Mouse (Mus musculus) liver, embryonic 16.5 days (tissue): ENCODE data around the gene Kif22. TPM values are rescaled to one million over a fixed set of nuclear protein-coding genes. Genes with fewer than 3 reads are reported as not detected.

Experiments used
- ATAC-seq: fragments of 200-750 bp; cut with Nextera tagmentation; 2 replicates; pipeline ENCODE4 v1.8.0; 2017; ENCODE audit warnings: low read depth, mild to moderate bottlenecking, moderate number of reproducible peaks, moderate library complexity
- H3K27ac ChIP-seq: fragments of 300-500 bp; sonication (generic); 2 replicates; pipeline ENCODE4 v1.5.1; 2014; ENCODE audit warnings: mild to moderate bottlenecking, low read length
- H3K27me3 ChIP-seq: fragments of 300-500 bp; sonication (generic); 2 replicates; pipeline ENCODE4 v1.6.1; 2014; ENCODE audit warnings: low read depth, low read length, mixed read lengths; ENCODE audit not compliant: control insufficient read depth, insufficient read depth
- H3K36me3 ChIP-seq: fragments of 300-500 bp; sonication (generic); 2 replicates; pipeline ENCODE4 v1.6.1; 2014; ENCODE audit warnings: mild to moderate bottlenecking; ENCODE audit not compliant: control insufficient read depth, insufficient read depth
- H3K4me1 ChIP-seq: fragments of 300-500 bp; sonication (generic); 2 replicates; pipeline ENCODE4 v1.6.1; 2014; ENCODE audit warnings: low read depth, low read length, mixed read lengths; ENCODE audit not compliant: control insufficient read depth
- H3K4me2 ChIP-seq: fragments of 300-500 bp; sonication (generic); 2 replicates; pipeline ENCODE4 v1.6.1; 2014; ENCODE audit warnings: low read depth, low read length, mixed read lengths
- H3K4me3 ChIP-seq: fragments of 300-500 bp; sonication (generic); 2 replicates; pipeline ENCODE4 v1.5.1; 2014; ENCODE audit warnings: low read depth, mild to moderate bottlenecking, low read length
- H3K9ac ChIP-seq: fragments of 300-500 bp; sonication (generic); 2 replicates; pipeline ENCODE4 v1.6.1; 2014; ENCODE audit warnings: low read depth, low read length
- H3K9me3 ChIP-seq: fragments of 300-500 bp; sonication (generic); replicated peaks from 2 replicates; pipeline ENCODE4 v1.6.1; 2016; ENCODE audit warnings: low read length; ENCODE audit not compliant: control insufficient read depth
- WGBS: fragments of 180-500 bp; shearing (Covaris S2); extraction: QIAGEN DNeasy Blood & Tissue Kit; methylation state at CpG from one replicate; pipeline ENCODE4 v1.1.7; 2014; ENCODE audit not compliant: insufficient replicate concordance; 5-methylcytosine and 5-hydroxymethylcytosine counted together
- microRNA-seq: library from miRNA; unstranded; fragments of <30 nt; microRNA quantifications from one replicate; pipeline ENCODE4, GENCODE M21; 2016
- polyA plus RNA-seq: library from polyadenylated mRNA; unstranded; fragments of >200 nt; fragmentation: Nextera tagmentation; extraction: Ambion mirVana; gene quantifications from 2 replicates; pipeline ENCODE4 v1.2.1, GENCODE M21; 2015

Gene Kif22
- polyA plus RNA-seq, 1 experiment from 2014 or later = 103 TPM

- no peak overlapping the region for H3K27ac ChIP-seq
- no peak for ATAC-seq
- H3K36me3 ChIP-seq = peaks cover 4% of the 10 kb centered on the region
- WGBS = 50% methylated on average over 10 of the region's 10 CpGs
- H3K9ac ChIP-seq = no peak overlapping the region
- no peaks in the 10 kb centered on the region for H3K9me3 ChIP-seq
- no peaks in the 10 kb centered on the region; the same call in 1 of the 2 replicates for H3K4me1 ChIP-seq
- no peaks in the 10 kb centered on the region for H3K27me3 ChIP-seq
- H3K4me2 ChIP-seq = no peak overlapping the region
- H3K4me3 ChIP-seq = no peak overlapping the region
Observed at GRCm38 (mm10) chr7:126984667-126985444, 57.4 kb downstream of the Kif22 start.

GRCm38 (mm10) chr7:126983113-126983512 is 59.2 kb downstream of the Kif22 start:
- Histone ChIP-seq H3K9ac (no peak overlapping the region), H3K36me3 (peaks cover 17% of the 10 kb centered on the region), H3K4me1 (peaks cover 4% of the 10 kb centered on the region), H3K4me2 (no peak overlapping the region), H3K27ac (no peak overlapping the region), H3K4me3 (no peak overlapping the region), H3K27me3 (no peaks in the 10 kb centered on the region), H3K9me3 (no peaks in the 10 kb centered on the region)
- ATAC-seq = no peak
- WGBS = 76% methylated on average over 7 of the region's 7 CpGs

- H3K4me3 ChIP-seq = no peak overlapping the region
- no peaks in the 10 kb centered on the region for H3K27me3 ChIP-seq
- H3K9ac ChIP-seq = no peak overlapping the region
- H3K4me1 ChIP-seq = peaks cover 12% of the 10 kb centered on the region
- no peak for ATAC-seq
- H3K36me3 ChIP-seq = peaks cover 17% of the 10 kb centered on the region
- no peaks in the 10 kb centered on the region for H3K9me3 ChIP-seq
- no peak overlapping the region for H3K27ac ChIP-seq
- WGBS = 46% methylated on average over 4 of the region's 4 CpGs
- H3K4me2 ChIP-seq = no peak overlapping the region
Observed at GRCm38 (mm10) chr7:126982054-126982453, 60.2 kb downstream of the Kif22 start.

- H3K4me3 ChIP-seq = no peak overlapping the region
- H3K4me1 ChIP-seq = peaks cover 15% of the 10 kb centered on the region
- 68% methylated on average over 2 of the region's 2 CpGs for WGBS
- no peak overlapping the region for H3K4me2 ChIP-seq
- no peak for ATAC-seq
- peaks cover 17% of the 10 kb centered on the region for H3K36me3 ChIP-seq
- H3K9me3 ChIP-seq = no peaks in the 10 kb centered on the region
- no peaks in the 10 kb centered on the region for H3K27me3 ChIP-seq
- no peak overlapping the region for H3K27ac ChIP-seq
- no peak overlapping the region for H3K9ac ChIP-seq
Observed at GRCm38 (mm10) chr7:126981601-126982000, 60.7 kb downstream of the Kif22 start.

DNA sequence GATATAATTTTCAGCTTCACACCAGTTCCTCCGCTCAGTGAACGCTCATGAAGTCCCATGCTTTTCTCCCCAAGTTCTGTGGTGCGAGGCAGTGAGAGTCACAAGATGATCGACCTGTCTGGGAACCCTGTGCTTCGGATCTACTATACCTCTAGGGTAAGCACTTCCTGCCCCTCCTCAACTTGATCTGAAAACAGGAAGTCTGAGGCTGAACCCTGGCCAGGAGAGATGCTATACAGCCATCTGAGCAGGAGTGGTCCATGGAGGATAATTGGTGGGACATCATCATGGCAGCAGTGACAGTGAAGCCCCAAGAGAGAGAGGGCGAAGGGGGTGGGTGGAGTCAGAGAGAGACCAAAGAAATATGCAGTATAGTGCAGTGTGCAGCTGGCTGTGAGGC is 63.4 kb downstream of the Kif22 start:
- ATAC-seq = no peak
- Histone ChIP-seq H3K9ac (no peak overlapping the region), H3K9me3 (no peaks in the 10 kb centered on the region), H3K36me3 (peaks cover 17% of the 10 kb centered on the region), H3K4me3 (no peak overlapping the region), H3K27ac (no peak overlapping the region), H3K4me2 (no peak overlapping the region), H3K4me1 (peaks cover 21% of the 10 kb centered on the region), H3K27me3 (no peaks in the 10 kb centered on the region)
- WGBS = 76% methylated on average over 6 of the region's 6 CpGs

Small RNA genes lying within 50 kb of the gene (microRNA-seq; reads per million reads assigned to microRNA genes)
- gene Gm44343 = not detected

Other genes with a start within 250 kb of the Kif22 start
- 82.2 and 91.1 TPM in 2 replicates for gene Ppp4c, start 250.0 kb downstream of the Kif22 start, polyA plus RNA-seq
- gene Fam57b, start 244.8 kb downstream of the Kif22 start, polyA plus RNA-seq = not detected in 2 replicates
- not detected in 2 replicates for gene 4930451I11Rik, start 210.8 kb downstream of the Kif22 start, polyA plus RNA-seq
- not detected in 2 replicates for gene Doc2a, start 195.1 kb downstream of the Kif22 start, polyA plus RNA-seq
- gene Hirip3, start 180.5 kb downstream of the Kif22 start, polyA plus RNA-seq = 10.0 and 10.8 TPM in 2 replicates
- gene Ino80e, start 180.1 kb downstream of the Kif22 start, polyA plus RNA-seq = 25.7 and 26.6 TPM in 2 replicates
- 11.7 and 13.2 TPM in 2 replicates for gene Taok2, start 157.8 kb downstream of the Kif22 start, polyA plus RNA-seq
- gene Tmem219, start 119.6 kb downstream of the Kif22 start, polyA plus RNA-seq = 18.7 and 20.0 TPM in 2 replicates
- gene Kctd13, start 113.6 kb downstream of the Kif22 start, polyA plus RNA-seq = 3.2 and 3.8 TPM in 2 replicates
- not detected in 2 replicates for gene Asphd1, start 92.9 kb downstream of the Kif22 start, polyA plus RNA-seq
- 0.15 and 0.19 TPM in 2 replicates for gene Sez6l2, start 91.9 kb downstream of the Kif22 start, polyA plus RNA-seq
- 39.5 and 42.6 TPM in 2 replicates for gene Cdipt, start 66.6 kb downstream of the Kif22 start, polyA plus RNA-seq
- gene Cdiptos, start 66.4 kb downstream of the Kif22 start, polyA plus RNA-seq = 0.30 and 0.74 TPM in 2 replicates
- gene Mvp, start 27.9 kb downstream of the Kif22 start, polyA plus RNA-seq = 7.7 and 8.9 TPM in 2 replicates
- gene Pagr1b, start 26.0 kb downstream of the Kif22 start, polyA plus RNA-seq = not detected in 2 replicates
- 17.2 and 24.3 TPM in 2 replicates for gene Pagr1a, start 25.1 kb downstream of the Kif22 start, polyA plus RNA-seq
- 10.7 and 17.7 TPM in 2 replicates for gene Gm42742, start 21.4 kb downstream of the Kif22 start, polyA plus RNA-seq
- gene Prrt2, start 21.3 kb downstream of the Kif22 start, polyA plus RNA-seq = 0.24 and 0.67 TPM in 2 replicates
- 19.5 and 20.9 TPM in 2 replicates for gene Maz, start 15.4 kb downstream of the Kif22 start, polyA plus RNA-seq
- 0.58 TPM in 1 of 2 replicates, not detected in the other for gene Zg16, start 44.9 kb upstream of the Kif22 start, polyA plus RNA-seq
- gene AI467606, start 48.9 kb upstream of the Kif22 start, polyA plus RNA-seq = 8.1 and 8.7 TPM in 2 replicates
- 74.1 and 76.6 TPM in 2 replicates for gene Qprt, start 79.8 kb upstream of the Kif22 start, polyA plus RNA-seq
- 5.5 and 6.3 TPM in 2 replicates for gene Spn, start 95.4 kb upstream of the Kif22 start, polyA plus RNA-seq
- 17.4 and 18.1 TPM in 2 replicates for gene Cd2bp2, start 153.6 kb upstream of the Kif22 start, polyA plus RNA-seq
- 13.7 and 15.1 TPM in 2 replicates for gene Tbc1d10b, start 166.0 kb upstream of the Kif22 start, polyA plus RNA-seq
- 61.0 and 92.3 TPM in 2 replicates for gene Mylpf, start 166.4 kb upstream of the Kif22 start, polyA plus RNA-seq
- gene Zfp553, start 190.6 kb upstream of the Kif22 start, polyA plus RNA-seq = 5.7 and 5.9 TPM in 2 replicates
- gene Sept1, start 190.7 kb upstream of the Kif22 start, polyA plus RNA-seq = 10.1 and 11.1 TPM in 2 replicates
- 11.0 and 13.8 TPM in 2 replicates for gene Zfp771, start 201.8 kb upstream of the Kif22 start, polyA plus RNA-seq
- 79.8 and 83.4 TPM in 2 replicates for gene Dctpp1, start 218.2 kb upstream of the Kif22 start, polyA plus RNA-seq
- gene Sephs2, start 231.6 kb upstream of the Kif22 start, polyA plus RNA-seq = 164 and 180 TPM in 2 replicates